Mouse (Mus musculus) macrophage (primary cell): ENCODE data around the gene Tha1. TPM values are rescaled to one million over a fixed set of nuclear protein-coding genes. Genes with fewer than 3 reads are reported as not detected.
A peak's percentile ranks its signal among the peaks of the same experiment; 100 is the strongest.

Source experiments
- H3K27ac ChIP-seq: fragments of 350-480 bp; formaldehyde crosslinking; 2 replicates; pipeline ENCODE4 v1.9.0; 2021
- H3K36me3 ChIP-seq: fragments of 350-480 bp; formaldehyde crosslinking; 2 replicates; pipeline ENCODE4 v1.9.0; 2021; ENCODE audit errors: inconsistent target
- H3K4me3 ChIP-seq: fragments of 350-480 bp; formaldehyde crosslinking; 2 replicates; pipeline ENCODE4 v1.9.0; 2021; ENCODE audit errors: inconsistent target
- H3K79me2 ChIP-seq: fragments of 350-480 bp; formaldehyde crosslinking; 2 replicates; pipeline ENCODE4 v1.9.0; 2021; ENCODE audit errors: inconsistent target
- WGBS: methylation state at CpG from one replicate; pipeline ENCODE4 v1.1.7; 2026; ENCODE audit warnings: inconsistent platforms; ENCODE audit not compliant: missing documents; 5-methylcytosine and 5-hydroxymethylcytosine counted together
- polyA plus RNA-seq: library from polyadenylated mRNA; stranded (reverse); fragments of 250-400 nt; gene quantifications from 3 replicates; pipeline ENCODE4 v1.2.4, GENCODE M21; 2018; ENCODE audit warnings: inconsistent platforms

The Tha1 gene
- polyA plus RNA-seq, 1 experiment from 2014 or later: 3.0 TPM

DNA sequence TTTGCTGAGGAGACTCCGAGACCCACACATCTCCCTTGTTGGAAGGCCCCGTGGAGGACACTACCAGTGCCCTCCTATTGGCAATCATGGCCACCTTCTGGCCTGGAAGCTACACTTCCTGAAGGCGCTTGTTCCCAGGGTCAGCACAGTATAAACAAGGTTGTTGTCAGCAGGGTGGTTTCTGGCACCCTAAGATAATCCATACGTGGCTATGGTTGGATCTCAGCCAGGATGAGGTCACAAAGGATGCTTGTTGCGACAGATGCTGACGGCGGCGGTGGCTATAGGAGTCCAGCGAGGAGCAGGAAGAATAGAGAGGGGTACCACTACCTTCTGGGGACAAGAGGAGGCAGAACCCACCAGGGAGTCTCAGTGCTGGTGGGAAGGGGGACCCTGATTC lies 42.9 kb downstream of the Tha1 start:
- Histone ChIP-seq H3K79me2 (no peaks in the 10 kb centered on the region; the same call in 1 of the 2 replicates), H3K27ac (peak overlapping the region; percentile 80), H3K36me3 (no peaks in the 10 kb centered on the region), H3K4me3 (no peak overlapping the region)
- 40% methylated on average over 9 of the region's 9 CpGs for WGBS

DNA sequence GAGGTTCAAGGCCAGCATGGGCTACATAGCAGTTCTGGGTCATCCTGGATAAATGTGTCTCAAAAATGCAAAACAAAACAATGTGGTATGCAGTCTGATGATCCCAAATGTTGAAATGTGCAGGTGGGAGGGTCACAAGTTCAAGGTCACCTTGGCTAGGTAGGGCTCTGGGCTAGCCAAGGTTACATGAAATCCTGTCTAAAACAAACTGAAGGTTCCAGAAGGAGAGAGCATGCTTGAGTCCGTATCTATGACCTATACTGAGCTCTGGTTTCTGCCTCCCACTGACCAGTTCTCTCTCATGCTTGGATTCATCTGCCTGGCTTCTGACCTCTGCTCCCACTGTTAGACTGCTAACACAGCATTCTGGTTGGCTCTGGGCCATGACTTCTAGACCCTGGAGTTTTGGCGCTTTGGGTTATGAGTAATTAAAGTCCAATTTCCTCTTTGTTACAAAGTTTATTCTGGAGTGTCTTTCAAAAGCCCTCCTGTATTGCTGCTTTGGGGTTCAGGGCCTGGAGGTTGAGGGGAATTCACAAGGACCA lies 43.5 kb downstream of the Tha1 start:
- no peak overlapping the region for H3K4me3 ChIP-seq
- peaks cover 6% of the 10 kb centered on the region for H3K79me2 ChIP-seq
- H3K27ac ChIP-seq: peak overlapping the region; percentile 80
- 44% methylated on average over 2 of the region's 2 CpGs for WGBS
- no peaks in the 10 kb centered on the region for H3K36me3 ChIP-seq

DNA sequence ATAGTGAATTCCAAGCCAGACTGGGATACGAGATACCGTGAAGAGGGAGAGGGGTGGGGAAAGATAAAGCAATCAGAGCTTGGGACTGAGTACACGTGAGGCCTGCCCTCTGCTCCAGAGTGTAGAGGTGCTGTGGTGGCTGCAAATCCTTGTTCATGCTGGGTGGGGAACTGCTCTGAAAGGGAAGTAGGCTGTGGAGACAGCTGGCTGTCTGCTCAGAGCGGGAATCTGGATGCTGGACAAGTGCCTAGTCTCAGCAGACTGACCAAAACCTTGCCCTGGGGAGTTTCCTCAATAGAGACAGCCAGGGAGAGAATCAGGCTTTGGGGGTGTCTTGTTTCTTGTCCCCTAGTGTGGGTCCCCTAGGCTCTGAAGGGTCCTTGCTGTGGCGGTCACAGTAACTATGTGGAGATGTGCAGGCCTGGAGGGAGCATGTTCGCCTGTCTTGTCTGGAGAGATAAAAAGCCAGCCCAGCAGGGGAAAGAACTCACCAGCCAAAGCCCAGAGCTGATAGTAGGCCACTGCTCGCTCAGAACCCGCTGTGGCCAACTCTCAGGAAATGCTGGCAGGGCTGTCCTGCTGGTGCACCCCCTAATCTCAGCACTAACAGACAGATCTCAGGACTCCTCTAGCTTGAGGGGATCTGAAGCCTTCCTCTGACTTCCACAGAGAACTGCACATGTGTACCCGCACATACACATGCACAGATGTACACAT lies 44.2 kb downstream of the Tha1 start:
- 39% methylated on average over 9 of the region's 9 CpGs for WGBS
- peak overlapping the region; percentile 80 for H3K27ac ChIP-seq
- H3K36me3 ChIP-seq: no peaks in the 10 kb centered on the region
- H3K79me2 ChIP-seq: peaks cover 10% of the 10 kb centered on the region
- H3K4me3 ChIP-seq: no peak overlapping the region

DNA sequence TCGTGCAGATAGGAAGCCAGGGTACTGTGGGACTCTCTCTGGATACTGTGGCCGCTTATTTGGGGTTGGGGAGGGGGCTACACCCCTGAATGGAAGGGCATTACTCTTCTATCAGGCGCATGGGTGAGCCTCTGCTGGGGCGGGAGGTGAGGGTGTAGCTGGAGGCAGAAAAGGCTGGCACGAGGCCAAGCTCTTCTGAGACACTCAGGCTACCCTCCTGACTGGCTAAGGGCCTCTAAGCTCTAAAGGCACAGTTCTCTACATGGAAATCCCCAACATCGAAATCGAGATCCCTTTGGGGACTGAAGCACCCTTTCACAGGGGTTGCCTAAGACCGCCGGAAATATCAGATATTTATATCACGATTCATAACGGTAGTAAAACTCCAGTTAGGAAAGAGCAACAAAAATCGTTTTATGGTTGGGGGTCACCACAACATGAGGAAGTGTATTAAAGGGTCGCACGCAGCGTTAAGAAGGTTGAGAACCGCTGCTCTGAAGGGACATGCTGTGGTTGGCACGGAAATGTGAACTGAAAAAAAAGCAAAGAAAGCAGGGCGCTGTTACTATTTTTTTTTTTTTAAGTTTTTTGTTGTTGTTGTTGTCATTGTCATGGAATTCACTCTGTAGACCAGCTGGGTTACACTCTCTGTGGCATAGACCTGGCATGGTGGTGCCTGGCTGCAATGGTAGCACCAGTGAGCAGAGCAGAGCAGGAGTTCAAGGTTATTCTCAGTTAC lies 45.0 kb downstream of the Tha1 start:
- H3K79me2 ChIP-seq: peaks cover 17% of the 10 kb centered on the region
- no peaks in the 10 kb centered on the region for H3K36me3 ChIP-seq
- WGBS: 32% methylated on average over 16 of the region's 18 CpGs
- peak overlapping the region; percentile 80 for H3K27ac ChIP-seq
- H3K4me3 ChIP-seq: no peak overlapping the region

DNA sequence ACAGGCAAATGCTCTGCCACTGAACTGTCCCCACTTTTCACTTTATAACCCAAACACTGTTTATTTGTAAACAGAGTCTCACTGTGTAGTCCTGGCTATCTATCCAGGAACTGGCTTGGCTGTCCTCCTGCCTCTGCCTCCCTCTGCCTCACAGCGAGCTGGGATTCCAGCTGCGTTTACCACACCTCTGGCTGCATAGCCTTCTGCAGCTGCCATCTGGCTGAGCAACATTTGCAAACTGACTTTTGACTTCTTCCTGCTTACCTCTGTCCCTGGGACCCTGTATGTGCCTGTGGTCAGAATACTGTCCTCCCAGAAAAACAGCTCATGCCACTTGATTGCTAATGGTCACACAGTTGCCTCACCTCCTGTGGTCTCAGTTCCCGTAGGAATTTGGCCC lies 45.9 kb downstream of the Tha1 start:
- Histone ChIP-seq H3K79me2 (peaks cover 26% of the 10 kb centered on the region), H3K4me3 (no peak overlapping the region)
- WGBS: 65% methylated on average over 3 of the region's 3 CpGs

DNA sequence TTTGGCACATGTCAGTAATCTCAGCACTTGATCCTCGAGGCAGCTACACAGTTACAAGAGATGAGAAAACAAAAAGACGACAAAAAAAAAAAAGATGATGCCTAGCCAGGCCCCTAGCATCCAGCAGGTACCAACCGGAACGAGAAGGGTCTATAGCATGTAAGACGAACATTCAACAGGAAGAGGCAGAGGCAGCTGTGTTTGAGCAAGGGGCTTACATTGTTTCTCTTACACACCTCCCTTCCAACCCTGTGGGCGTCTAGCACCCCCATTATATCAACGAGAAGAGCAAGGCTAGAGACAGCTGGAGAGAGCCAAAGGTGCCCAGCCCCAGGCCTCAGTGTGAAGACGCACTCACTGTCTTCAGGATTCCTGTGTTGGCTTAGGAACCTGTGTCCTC lies 46.4 kb downstream of the Tha1 start:
- H3K36me3 ChIP-seq: no peaks in the 10 kb centered on the region
- no peak overlapping the region for H3K4me3 ChIP-seq
- H3K27ac ChIP-seq: no peak overlapping the region
- 84% methylated on average over 7 of the region's 8 CpGs for WGBS
- H3K79me2 ChIP-seq: peaks cover 31% of the 10 kb centered on the region

More for the DNA sequence above, 45.9 kb downstream of the Tha1 start:
- H3K36me3 ChIP-seq: no peaks in the 10 kb centered on the region
- peak overlapping the region; percentile 80 for H3K27ac ChIP-seq

DNA sequence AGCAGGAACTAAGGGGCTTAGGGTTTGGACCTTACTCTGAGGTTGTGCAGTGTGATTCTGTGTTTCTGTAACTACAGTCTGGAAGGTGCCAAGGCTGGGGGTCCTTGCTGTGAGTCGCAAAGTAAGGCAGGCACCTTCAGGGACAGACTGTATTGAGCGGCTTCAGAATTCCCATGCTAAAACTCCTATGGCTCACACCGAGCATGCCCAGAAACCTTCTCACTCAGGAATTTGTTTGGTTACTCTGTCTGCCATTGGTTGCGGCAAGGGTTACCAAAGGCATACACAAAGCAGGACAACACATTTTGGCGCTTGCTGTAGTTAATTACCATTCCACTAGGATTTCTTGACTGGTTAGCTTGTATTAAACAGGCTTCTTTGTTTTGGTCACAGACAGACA lies 47.1 kb downstream of the Tha1 start:
- Histone ChIP-seq H3K79me2 (peaks cover 38% of the 10 kb centered on the region), H3K36me3 (no peaks in the 10 kb centered on the region), H3K4me3 (peak overlapping the region; percentile 67), H3K27ac (peak overlapping the region; percentile 87)
- WGBS: 73% methylated on average over 5 of the region's 5 CpGs

DNA sequence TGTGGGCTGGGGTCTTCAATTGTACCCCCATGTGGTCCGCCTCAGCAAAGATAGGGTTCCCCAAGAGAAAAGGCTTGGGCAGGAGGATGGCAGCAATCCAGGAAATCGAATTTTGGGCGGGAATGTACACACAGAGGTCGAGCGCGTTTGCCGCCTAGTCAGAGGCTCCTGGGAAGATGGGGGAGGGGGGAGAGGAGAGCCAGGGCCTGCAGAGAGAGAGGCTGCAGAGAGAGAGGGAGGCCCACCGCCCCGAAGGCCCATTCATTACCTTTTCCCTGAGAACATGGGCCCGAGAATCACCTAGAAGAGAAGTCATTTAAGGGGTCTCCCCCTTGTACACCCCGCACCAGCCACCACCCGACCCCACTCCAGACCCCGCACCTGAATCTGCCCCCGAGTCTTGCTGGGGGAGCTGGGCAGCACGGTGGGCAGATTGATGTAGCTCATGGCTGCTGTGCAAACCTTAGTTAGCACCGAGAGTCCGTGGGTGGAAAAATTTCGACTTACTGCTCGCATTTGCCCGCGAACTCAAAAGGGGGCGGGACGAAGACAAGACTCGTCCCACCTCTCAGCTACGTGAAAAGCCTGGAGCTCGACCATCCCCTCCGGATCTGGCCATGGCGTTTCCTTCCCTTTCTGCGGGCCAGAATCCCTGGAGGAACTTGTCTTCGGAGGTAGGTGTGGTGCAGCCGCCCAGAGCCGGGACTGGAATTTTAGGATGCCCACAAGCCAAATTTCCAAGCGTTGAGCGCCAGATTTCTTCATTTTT lies 47.8 kb downstream of the Tha1 start, which contains the start of the genes Afmid and Tk1:
TSS of gene Afmid (plus strand) at position 592 of the 769 bp plus-strand sequence.
TSS of gene Tk1 (minus strand) at position 760 of the 769 bp plus-strand sequence.
- Histone ChIP-seq H3K4me3 (peak within 1 kb of the TSS; percentile 67), H3K79me2 (peaks cover 45% of the 10 kb centered on the region), H3K36me3 (no peaks in the 10 kb centered on the region), H3K27ac (peak within 1 kb of the TSS; percentile 87)
- under 1% methylated on average over 33 of the region's 34 CpGs for WGBS

DNA sequence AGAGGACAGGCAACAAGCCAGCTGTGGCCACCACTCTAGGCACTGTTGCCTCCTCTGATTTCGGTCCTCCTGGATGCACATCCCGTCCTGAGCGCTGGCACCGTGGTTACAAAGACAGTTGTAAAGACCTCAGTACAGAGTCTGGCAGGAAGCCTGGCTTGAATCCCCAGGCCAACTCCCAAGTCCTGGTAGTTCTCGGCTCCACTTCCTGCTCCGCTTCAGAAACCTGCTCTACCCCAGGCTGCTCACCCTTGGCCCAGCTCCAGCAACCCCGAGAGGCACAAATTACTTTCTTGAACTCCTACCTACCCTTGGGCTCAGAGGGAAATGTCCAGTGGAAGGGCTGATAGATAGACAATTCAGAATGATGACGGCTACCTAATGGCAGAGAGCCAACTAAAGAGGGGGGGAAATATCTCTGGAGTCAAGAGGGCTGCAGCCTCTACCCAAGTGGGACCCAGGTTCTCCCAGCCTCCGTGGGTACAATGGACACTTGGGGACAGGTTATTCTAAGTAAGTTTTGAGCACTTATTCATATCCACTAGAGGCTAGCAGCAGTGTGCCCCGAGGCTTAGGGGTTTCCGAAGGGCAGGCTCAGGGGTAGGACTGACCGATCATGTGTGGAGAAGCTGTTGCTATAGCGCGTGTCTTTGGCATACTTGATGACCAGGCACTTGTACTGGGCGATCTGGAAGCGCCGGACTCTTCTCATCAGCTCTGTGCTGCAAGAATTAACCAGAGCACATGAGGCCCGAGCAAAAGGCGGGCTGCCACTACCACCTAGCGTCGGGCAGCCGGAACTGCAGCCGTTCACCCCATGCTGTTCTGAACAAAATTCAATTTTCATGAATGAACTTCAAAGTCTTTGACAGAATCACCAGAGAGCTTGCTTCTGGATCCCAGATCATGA lies 49.0 kb downstream of the Tha1 start:
- Histone ChIP-seq H3K27ac (peak overlapping the region; percentile 87), H3K4me3 (peak overlapping the region; percentile 67), H3K36me3 (peaks cover 1% of the 10 kb centered on the region; the same call in 1 of the 2 replicates), H3K79me2 (peaks cover 57% of the 10 kb centered on the region)
- WGBS: 22% methylated on average over 23 of the region's 23 CpGs

DNA sequence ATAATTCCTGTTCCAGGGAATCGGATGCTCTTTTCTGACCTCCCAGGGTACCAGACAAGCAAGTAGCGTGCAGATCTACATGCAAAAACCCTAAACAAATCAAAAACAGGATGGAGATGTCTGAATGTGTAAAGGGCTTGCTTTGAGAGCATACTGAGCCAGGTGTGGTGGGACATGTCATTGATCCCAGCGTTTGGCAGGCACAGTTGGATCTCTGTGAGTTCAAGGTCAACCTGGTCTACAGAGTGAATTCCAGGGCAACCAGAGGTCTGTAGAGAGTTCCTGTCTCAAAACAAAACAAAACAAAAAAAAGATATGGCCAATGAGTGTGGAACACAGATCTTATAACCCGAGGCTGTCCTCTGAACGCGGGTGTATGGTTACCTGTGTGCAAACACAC lies 49.9 kb downstream of the Tha1 start:
- 90% methylated on average over 6 of the region's 6 CpGs for WGBS
- peak overlapping the region; percentile 87; the same call in 1 of the 2 replicates for H3K27ac ChIP-seq
- H3K36me3 ChIP-seq: peaks cover 10% of the 10 kb centered on the region; the same call in 1 of the 2 replicates
- no peak overlapping the region for H3K4me3 ChIP-seq
- H3K79me2 ChIP-seq: peaks cover 66% of the 10 kb centered on the region

DNA sequence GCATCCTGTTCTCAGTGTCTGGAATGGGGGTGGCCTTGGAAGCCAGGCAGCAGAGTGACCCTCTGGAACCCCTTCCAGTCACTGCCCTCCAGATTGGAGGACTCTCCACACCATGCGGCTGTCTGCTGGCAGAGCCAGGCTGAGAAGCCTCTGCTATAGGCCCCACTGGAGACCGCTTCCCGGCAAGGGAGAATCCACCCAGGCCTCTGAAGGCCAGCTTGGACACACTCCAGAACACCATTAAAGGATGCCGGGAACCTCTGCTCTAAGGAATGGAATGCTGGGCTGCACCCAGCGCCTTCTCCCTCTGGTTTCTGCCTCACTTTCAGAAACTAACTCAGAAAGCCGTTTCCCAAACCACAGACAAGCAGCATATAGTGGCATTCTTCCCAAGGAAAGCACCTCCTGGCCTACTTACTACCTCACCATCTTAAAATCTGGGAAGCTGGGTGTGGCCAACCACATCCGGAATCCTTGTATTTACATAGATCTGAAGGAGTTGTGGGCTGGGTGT lies 50.5 kb downstream of the Tha1 start:
- Histone ChIP-seq H3K36me3 (peaks cover 17% of the 10 kb centered on the region), H3K4me3 (no peak overlapping the region), H3K79me2 (peaks cover 72% of the 10 kb centered on the region), H3K27ac (no peak overlapping the region)
- 97% methylated on average over 7 of the region's 7 CpGs for WGBS

DNA sequence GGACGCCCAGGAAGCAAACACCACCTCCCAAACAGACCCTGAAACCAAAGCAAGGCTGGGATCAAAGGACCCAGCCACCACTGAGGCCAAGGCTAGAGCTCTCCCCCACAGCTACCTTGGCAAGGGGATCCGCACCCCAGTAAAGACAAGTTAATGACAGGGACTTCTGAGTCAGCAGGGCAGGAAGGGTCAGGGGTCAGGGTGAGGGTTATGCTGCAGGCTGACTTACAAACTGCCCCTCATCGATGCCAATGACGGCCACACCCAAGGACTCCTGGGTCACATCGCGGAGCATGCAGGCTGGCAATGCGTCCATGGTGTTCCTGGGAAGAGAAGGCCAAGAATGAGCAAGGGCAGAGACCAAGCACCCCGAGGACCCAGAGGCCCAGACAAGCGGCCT lies 51.4 kb downstream of the Tha1 start:
- H3K79me2 ChIP-seq: peaks cover 81% of the 10 kb centered on the region
- peaks cover 26% of the 10 kb centered on the region for H3K36me3 ChIP-seq
- H3K4me3 ChIP-seq: no peak overlapping the region
- 88% methylated on average over 9 of the region's 9 CpGs for WGBS
- H3K27ac ChIP-seq: no peak overlapping the region

DNA sequence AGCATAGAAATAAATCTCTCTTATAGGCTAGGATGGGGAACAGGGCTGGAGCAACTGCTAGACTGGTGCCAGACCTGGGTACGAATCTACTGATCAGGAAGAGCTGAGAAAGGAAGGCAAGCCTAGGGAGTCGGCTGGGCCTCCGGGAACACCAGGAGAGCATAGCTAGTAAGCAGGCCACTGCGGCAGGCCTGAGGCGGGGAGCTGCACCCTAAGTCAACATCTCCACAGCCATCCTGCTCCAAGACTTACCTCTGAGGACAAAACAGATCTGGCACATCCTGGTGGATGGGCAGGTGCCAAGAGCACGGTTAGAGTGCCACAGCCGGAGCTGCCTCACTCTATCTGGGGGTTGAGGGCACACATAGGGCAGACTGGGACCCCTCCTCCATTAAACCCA lies 53.1 kb downstream of the Tha1 start:
- peaks cover 30% of the 10 kb centered on the region for H3K36me3 ChIP-seq
- 96% methylated on average over 7 of the region's 7 CpGs for WGBS
- peaks cover 96% of the 10 kb centered on the region for H3K79me2 ChIP-seq
- H3K4me3 ChIP-seq: no peak overlapping the region
- no peak overlapping the region for H3K27ac ChIP-seq
